In the genomic region with DNA sequence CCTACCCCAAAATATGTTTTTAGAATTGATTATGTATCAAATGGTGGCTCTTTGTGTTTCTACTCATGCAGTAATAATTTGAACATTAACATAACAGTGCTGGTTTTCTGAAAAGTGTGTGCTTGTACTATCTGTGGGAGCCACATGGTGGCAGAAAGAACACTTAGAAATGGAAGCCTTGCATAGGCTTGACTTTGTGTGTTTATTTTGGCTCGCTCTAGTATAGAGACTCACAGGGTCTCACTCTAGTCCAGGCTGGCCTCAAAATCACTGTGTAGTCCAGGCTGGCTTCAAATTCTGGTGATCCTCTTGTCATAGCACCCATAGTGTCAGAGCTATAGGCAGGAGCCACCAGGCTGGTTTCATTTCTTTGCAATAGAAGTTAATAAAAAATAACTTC, we compare ENCODE assay signal across 10 mouse cellular contexts. TPM values are rescaled to one million over a fixed set of nuclear protein-coding genes. Genes with fewer than 3 reads are reported as not detected.
DNase-seq lines count a peak whose midpoint lies in the region; ATAC-seq and TF ChIP-seq lines count a peak whose summit lies in the region.
"Had no signal": no experiment of that assay in that cellular context is flagged by ENCODE, and none has a peak within 500 bp of the region (broad histone marks: within the 10 kb centered on the region; RNA-seq: fewer than 3 reads in every experiment).

No protein-coding gene starts in this region.

- peaks cover 19% of the 10 kb centered on the region for H3K36me3 ChIP-seq in heart, adult 2 months (ENCODE audit: control insufficient read depth, insufficient read depth, low read length)
- H3K36me3 ChIP-seq in liver, embryonic 16.5 days (ENCODE audit: control insufficient read depth, insufficient read depth), result no peaks in the 10 kb centered on the region
- no peaks in the 10 kb centered on the region for H3K36me3 ChIP-seq in stomach, postnatal 0 days (ENCODE audit: control insufficient read depth, insufficient read depth, low read length)

- no peaks in the 10 kb centered on the region for H3K27me3 ChIP-seq in heart, adult 2 months (ENCODE audit: control insufficient read depth, insufficient read depth, low read length)
- H3K27me3 ChIP-seq in liver, embryonic 16.5 days (ENCODE audit: control insufficient read depth, insufficient read depth, low read depth, low read length), result no peaks in the 10 kb centered on the region
- no peaks in the 10 kb centered on the region for H3K27me3 ChIP-seq in stomach, postnatal 0 days (ENCODE audit: control insufficient read depth, insufficient read depth, low read length)
- H3K27me3 ChIP-seq: neural tube, embryonic 13.5 days had no signal

- peaks cover 7% of the 10 kb centered on the region for H3K79me2 ChIP-seq in heart, adult 2 months (replicated peaks; ENCODE audit: control insufficient read depth, insufficient read depth, low read length)

- intact Hi-C loops in heart, adult 2 months (cut with DNase I), result loop anchor here (1.0 to 2.0 kb wide), 2 partner anchors 15 to 84 kb away; a partner anchor contains a TSS

- TF ChIP-seq EP300 in heart, adult 2 months (IDR thresholded peaks at IDR 0.05; ENCODE audit: insufficient read depth, low read depth, low read length), result no peak
- no peak for TF ChIP-seq EP300 in stomach, postnatal 0 days (optimal IDR thresholded peaks at IDR 0.05)

- no peak overlapping the region for H3K9ac ChIP-seq in heart, adult 2 months (ENCODE audit: low read depth, low read length)
- H3K9ac ChIP-seq in liver, embryonic 16.5 days (ENCODE audit: low read depth, low read length), result no peak overlapping the region
- H3K9ac ChIP-seq in stomach, postnatal 0 days (ENCODE audit: low read length), result no peak overlapping the region
- H3K9ac ChIP-seq: neural tube, embryonic 13.5 days had no signal

- ATAC-seq in liver, embryonic 16.5 days (ENCODE audit: low read depth), result peak; percentile 45
- ATAC-seq in stomach, postnatal 0 days (ENCODE audit: low FRiP score, low TSS enrichment), result 0 out of 2 replicates have a peak, but pooled peaks have one; percentile 48

- no peak overlapping the region for H3K4me2 ChIP-seq in liver, embryonic 16.5 days (ENCODE audit: low read depth, low read length)
- no peak overlapping the region for H3K4me2 ChIP-seq in stomach, postnatal 0 days (replicated peaks; ENCODE audit: low read depth)
- H3K4me2 ChIP-seq: neural tube, embryonic 13.5 days had no signal

- peaks cover 13% of the 10 kb centered on the region for H3K4me1 ChIP-seq in heart, adult 2 months (ENCODE audit: control insufficient read depth, insufficient read depth, low read length)
- H3K4me1 ChIP-seq in liver, embryonic 16.5 days (ENCODE audit: control insufficient read depth, low read depth, low read length), result peaks cover 23% of the 10 kb centered on the region
- peaks cover 5% of the 10 kb centered on the region for H3K4me1 ChIP-seq in stomach, postnatal 0 days (replicated peaks; ENCODE audit: control insufficient read depth, insufficient read depth)

- 8% methylated on average over 1 of the region's 1 CpGs for WGBS in heart, adult 2 months
- 36% methylated on average over 1 of the region's 1 CpGs for WGBS in liver, embryonic 16.5 days (ENCODE audit: insufficient replicate concordance)
- 16% methylated on average over 1 of the region's 1 CpGs for WGBS in stomach, postnatal 0 days

- no peak for TF ChIP-seq POLR2A in heart, adult 2 months (IDR thresholded peaks at IDR 0.05; ENCODE audit: insufficient read depth, low read depth, low read length)

- no peak for DNase-seq in heart, adult 2 months
- no peak for DNase-seq in heart, adult 8-10 months (ENCODE audit: low spot score)
- DNase-seq in thymus, postnatal 4 days, result peak; percentile 40
- DNase-seq in thymus, postnatal 36 days, result no peak
- no peak for DNase-seq in stomach, postnatal 0 days (ENCODE audit: low spot score)
- DNase-seq in layer of hippocampus, adult 8-10 months (ENCODE audit: low spot score in 2 of 2), result no peak
- DNase-seq in embryo, embryonic 10 days (ENCODE audit: low spot score), result no peak

- TF ChIP-seq CTCF in heart, adult 2 months (IDR thresholded peaks at IDR 0.05), result peak; percentile 79
- peak; percentile 75 for TF ChIP-seq CTCF in stomach, postnatal 0 days (IDR thresholded peaks at IDR 0.05; ENCODE audit: low read depth)

- H3K9me3 ChIP-seq in liver, embryonic 16.5 days (replicated peaks; ENCODE audit: control insufficient read depth, low read length), result no peaks in the 10 kb centered on the region
- H3K9me3 ChIP-seq in stomach, postnatal 0 days (ENCODE audit: control insufficient read depth, low read length), result no peaks in the 10 kb centered on the region
- H3K9me3 ChIP-seq: neural tube, embryonic 13.5 days had no signal

- peak overlapping the region; percentile 0; the same call in 1 of the 2 replicates for H3K27ac ChIP-seq in heart, adult 2 months
- no peak overlapping the region for H3K27ac ChIP-seq in liver, embryonic 16.5 days (ENCODE audit: low read length)
- H3K27ac ChIP-seq in stomach, postnatal 0 days (replicated peaks), result no peak overlapping the region
- H3K27ac ChIP-seq: neural tube, embryonic 13.5 days had no signal

- no peak overlapping the region for H3K4me3 ChIP-seq in heart, adult 2 months
- H3K4me3 ChIP-seq in liver, embryonic 16.5 days (ENCODE audit: low read depth, low read length), result no peak overlapping the region
- H3K4me3 ChIP-seq in stomach, postnatal 0 days (ENCODE audit: low read depth, low read length), result no peak overlapping the region
- H3K4me3 ChIP-seq: erythroblast, embryonic 14.5 days; neural tube, embryonic 13.5 days had no signal

RNA-seq across cellular contexts. Expression of a gene that starts 39.5 kb away (rescaled TPM):
- 100 to 1,000 TPM; 144 to 155 TPM for total RNA-seq in heart, adult 2 months (2021)
- 25.6 and 64.3 TPM in 2 replicates for polyA plus RNA-seq in heart, adult 2 months (2012; rRNA removed)
- total RNA-seq in heart, adult 8-10 months (2022), result 100 to 1,000 TPM; 129 to 182 (median 150) TPM
- polyA plus RNA-seq in liver, embryonic 16.5 days (2015; fragmentation: Nextera tagmentation; extraction: Ambion mirVana), result 80.0 and 83.8 TPM in 2 replicates
- 101 and 111 TPM in 2 replicates for polyA plus RNA-seq in stomach, postnatal 0 days (2015; fragmentation: Nextera tagmentation; extraction: Ambion mirVana)
- total RNA-seq in layer of hippocampus, adult 8-10 months (2022), result 10 to 100 TPM; 17.4 to 29.1 (median 23.0) TPM

Comparison
In these comparisons a context has a peak if more than half of its experiments do, and no peak if none do; other contexts are left out.
1. RNA of a gene that starts 39.5 kb away (total RNA-seq): 129 to 182 TPM in heart, adult 8-10 months and 144 to 155 TPM in heart, adult 2 months; 17.4 to 29.1 TPM in layer of hippocampus, adult 8-10 months; every median in the first group is over 4 times any median in the second.